Mouse (Mus musculus): Measurements from ENCODE around the gene Uba52. TPM values are rescaled to one million over a fixed set of nuclear protein-coding genes. Genes with fewer than 3 reads are reported as not detected.

The Uba52 gene
- polyA plus RNA-seq, 1 experiment, result 770 TPM

DNA sequence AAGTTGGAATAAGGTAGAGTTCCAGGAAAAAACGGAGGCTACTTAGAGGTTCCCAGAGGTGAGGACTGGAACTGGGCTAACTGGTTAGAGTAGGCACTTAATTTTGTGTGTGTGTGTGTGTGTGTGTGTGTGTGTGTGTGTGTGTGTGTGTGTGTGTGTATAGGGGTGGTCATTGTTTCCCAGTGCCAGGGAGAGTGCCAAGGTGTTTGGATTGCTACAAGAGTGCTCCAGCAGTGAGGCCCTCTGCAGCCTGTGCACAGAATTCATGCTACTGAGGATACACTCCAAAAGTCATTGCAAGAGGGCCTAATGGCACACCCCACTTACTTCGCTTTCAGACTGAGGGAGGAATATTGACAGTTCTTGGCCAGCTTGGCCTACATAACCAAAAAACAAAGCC is 27.7 kb downstream of the Uba52 start:
- H3K36me3 ChIP-seq (ENCODE audit: control insufficient read depth, insufficient read depth, low read length), result no peaks in the 10 kb centered on the region
- TF ChIP-seq CTCF (IDR thresholded peaks at IDR 0.05; ENCODE audit: extremely low read depth, insufficient read length, insufficient replicate concordance, low read depth, low read length), result no peak
- TF ChIP-seq POLR2A (IDR thresholded peaks at IDR 0.05; ENCODE audit: low read depth, low read length), result no peak
- no peak overlapping the region for H3K4me3 ChIP-seq (ENCODE audit: low read depth, low read length)
- WGBS, result 72% methylated on average over 2 of the region's 2 CpGs
- peaks cover 25% of the 10 kb centered on the region for H3K27me3 ChIP-seq (ENCODE audit: control insufficient read depth, insufficient read depth, low read length)
- H3K27ac ChIP-seq (ENCODE audit: insufficient read depth, low read depth, low read length), result no peak overlapping the region
- peaks cover 10% of the 10 kb centered on the region; the same call in 1 of the 2 replicates for H3K4me1 ChIP-seq (ENCODE audit: control insufficient read depth, insufficient read depth, insufficient read length, low read length)

DNA sequence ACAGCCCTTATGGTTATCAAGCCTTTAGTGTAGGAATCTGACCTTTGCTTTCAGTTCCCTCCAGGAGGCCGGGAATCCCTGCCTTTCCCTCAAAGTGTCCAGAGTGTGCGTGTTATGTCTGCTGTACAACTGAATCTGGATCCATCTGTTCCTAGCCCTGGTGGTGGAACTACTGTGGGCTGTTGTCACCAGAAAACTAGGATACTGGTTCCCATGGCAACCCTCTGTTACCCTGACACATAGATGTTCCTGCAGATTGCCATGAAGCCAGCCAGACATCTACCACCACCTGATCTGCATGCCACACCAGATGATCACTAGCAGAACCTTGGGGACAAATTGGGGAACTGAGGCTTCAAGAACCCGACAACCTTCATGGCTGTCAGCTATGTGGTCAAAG is 28.7 kb downstream of the Uba52 start:
- H3K36me3 ChIP-seq (ENCODE audit: control insufficient read depth, insufficient read depth, low read length), result no peaks in the 10 kb centered on the region
- 48% methylated on average over 3 of the region's 3 CpGs for WGBS
- TF ChIP-seq CTCF (IDR thresholded peaks at IDR 0.05; ENCODE audit: extremely low read depth, insufficient read length, insufficient replicate concordance, low read depth, low read length) (no peak), POLR2A (IDR thresholded peaks at IDR 0.05; ENCODE audit: low read depth, low read length) (no peak)
- peaks cover 18% of the 10 kb centered on the region; the same call in 1 of the 2 replicates for H3K27me3 ChIP-seq (ENCODE audit: control insufficient read depth, insufficient read depth, low read length)
- no peak overlapping the region for H3K4me3 ChIP-seq (ENCODE audit: low read depth, low read length)
- H3K4me1 ChIP-seq (ENCODE audit: control insufficient read depth, insufficient read depth, insufficient read length, low read length), result peaks cover 11% of the 10 kb centered on the region; the same call in 1 of the 2 replicates
- no peak overlapping the region for H3K27ac ChIP-seq (ENCODE audit: insufficient read depth, low read depth, low read length)

DNA sequence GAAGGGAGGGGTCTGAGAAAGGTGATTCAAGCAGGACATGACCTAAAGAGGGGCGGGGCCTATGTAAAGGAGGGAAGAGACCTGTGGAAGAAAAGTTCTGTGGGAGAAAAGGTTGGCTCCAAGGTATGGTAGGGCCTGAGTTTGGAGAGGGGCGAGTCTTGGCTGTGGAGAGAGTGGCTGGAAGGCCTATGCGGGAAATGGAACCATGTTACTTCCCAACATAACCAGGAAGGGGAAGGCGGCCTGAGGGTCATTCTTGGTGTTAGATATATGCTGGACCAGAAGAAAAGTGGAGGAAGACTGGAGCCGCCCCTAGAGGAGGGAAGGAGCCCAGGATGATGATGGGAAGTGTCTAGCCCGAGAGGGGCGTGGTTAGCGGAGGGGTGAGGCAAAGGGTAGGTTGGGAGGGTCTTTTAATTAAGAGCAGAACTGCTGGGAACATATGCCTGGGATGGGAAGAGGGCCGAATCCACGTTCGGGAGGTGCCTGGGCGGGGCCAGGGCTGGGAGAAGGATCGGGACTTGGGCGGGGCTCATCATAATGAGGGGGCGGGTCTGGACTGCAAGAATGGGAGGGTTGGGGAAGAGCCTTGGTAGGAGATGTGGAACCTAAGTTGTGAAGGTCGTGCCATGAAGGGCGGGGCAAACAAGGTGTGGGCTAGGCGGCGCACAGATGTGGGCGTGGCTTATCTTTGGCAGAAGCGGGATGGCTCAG is 33.2 kb downstream of the Uba52 start:
- Histone ChIP-seq H3K36me3 (ENCODE audit: control insufficient read depth, insufficient read depth, low read length) (no peaks in the 10 kb centered on the region), H3K27me3 (ENCODE audit: control insufficient read depth, insufficient read depth, low read length) (no peaks in the 10 kb centered on the region), H3K4me3 (ENCODE audit: low read depth, low read length) (peak overlapping the region; percentile 90), H3K27ac (ENCODE audit: insufficient read depth, low read depth, low read length) (peak overlapping the region; percentile 40), H3K4me1 (ENCODE audit: control insufficient read depth, insufficient read depth, insufficient read length, low read length) (peaks cover 21% of the 10 kb centered on the region; the same call in 1 of the 2 replicates)
- 5% methylated on average over 21 of the region's 21 CpGs for WGBS
- TF ChIP-seq CTCF (IDR thresholded peaks at IDR 0.05; ENCODE audit: extremely low read depth, insufficient read length, insufficient replicate concordance, low read depth, low read length), result peak; percentile 17; the same call in 1 of the 2 replicates
- no peak for TF ChIP-seq POLR2A (IDR thresholded peaks at IDR 0.05; ENCODE audit: low read depth, low read length)

DNA sequence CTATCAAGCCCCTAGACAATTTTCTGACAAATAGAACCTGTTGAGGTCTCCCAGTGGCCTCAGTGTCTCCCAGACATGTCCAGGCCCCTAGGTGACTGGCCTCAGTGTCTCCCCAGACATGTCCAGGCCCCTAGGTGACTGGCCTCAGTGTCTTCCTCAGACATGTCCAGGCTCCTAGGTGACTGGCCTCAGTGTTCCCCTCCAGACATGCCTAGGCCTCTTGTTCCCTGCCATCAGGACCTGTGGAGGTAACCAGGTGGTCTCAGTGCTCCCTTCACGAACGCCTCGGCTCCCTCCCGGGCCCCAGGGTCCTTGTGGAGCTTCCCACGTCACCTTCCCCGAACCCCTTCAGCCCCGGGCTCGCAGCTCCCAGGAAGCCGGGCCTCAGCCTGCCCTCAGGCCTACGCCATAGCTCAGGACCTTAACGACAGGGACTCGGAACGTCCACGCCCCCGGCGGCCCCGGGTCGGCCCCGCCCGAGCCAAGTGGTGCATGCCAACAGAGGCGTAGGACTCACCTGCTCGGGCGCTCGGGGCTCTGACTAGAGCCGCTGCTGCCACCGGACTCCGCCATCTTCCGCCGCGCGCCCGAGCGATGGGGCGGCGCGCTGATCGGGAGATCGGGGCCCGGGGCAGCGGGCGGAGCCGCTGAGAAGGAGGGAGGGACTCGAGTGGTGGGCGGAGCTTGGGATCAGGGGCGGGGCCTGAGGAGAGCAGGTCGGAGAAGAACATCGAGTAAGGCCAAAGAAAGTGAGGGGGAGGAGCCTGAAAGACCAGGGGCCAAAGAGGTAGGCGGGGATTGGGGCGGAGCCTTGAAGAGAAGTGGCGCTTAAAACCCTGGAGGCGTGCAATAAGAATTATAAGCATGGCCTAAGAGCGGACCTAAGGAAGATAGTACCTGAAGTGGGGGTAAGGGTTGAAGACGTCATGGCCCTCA is 34.0 kb downstream of the Uba52 start, which contains the start of gene Klhl26:
Gene Klhl26, minus strand, starts transcription at position 636 of the 936 bp plus-strand sequence.
- WGBS, result 1% methylated on average over 53 of the region's 53 CpGs
- peak within 1 kb of the TSS; percentile 40 for H3K27ac ChIP-seq (ENCODE audit: insufficient read depth, low read depth, low read length)
- peak within 1 kb of the TSS; percentile 90 for H3K4me3 ChIP-seq (ENCODE audit: low read depth, low read length)
- H3K27me3 ChIP-seq (ENCODE audit: control insufficient read depth, insufficient read depth, low read length), result no peaks in the 10 kb centered on the region
- H3K36me3 ChIP-seq (ENCODE audit: control insufficient read depth, insufficient read depth, low read length), result no peaks in the 10 kb centered on the region
- H3K4me1 ChIP-seq (ENCODE audit: control insufficient read depth, insufficient read depth, insufficient read length, low read length), result peaks cover 16% of the 10 kb centered on the region; the same call in 1 of the 2 replicates
- TF ChIP-seq POLR2A (IDR thresholded peaks at IDR 0.05; ENCODE audit: low read depth, low read length) (peak; percentile 57), CTCF (IDR thresholded peaks at IDR 0.05; ENCODE audit: extremely low read depth, insufficient read length, insufficient replicate concordance, low read depth, low read length) (no peak)

DNA sequence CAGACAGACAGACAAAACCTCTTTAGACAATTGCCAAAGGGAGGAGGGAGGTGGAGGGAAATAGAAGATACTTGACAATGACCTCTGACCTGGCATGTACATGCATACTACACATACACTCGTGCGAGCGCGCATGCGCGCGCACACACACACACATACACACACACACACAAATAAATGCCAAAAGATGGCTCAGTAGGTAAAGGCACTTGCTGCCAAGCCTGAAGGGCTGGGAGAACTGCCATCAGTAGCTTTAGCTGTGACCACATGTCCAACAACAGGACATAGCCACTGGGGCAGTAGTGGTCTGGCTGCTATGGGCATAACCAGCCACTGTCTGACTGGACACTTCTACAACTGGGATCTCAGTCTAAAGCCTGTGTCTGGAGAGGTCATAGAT is 38.7 kb downstream of the Uba52 start:
- 93% methylated on average over 7 of the region's 7 CpGs for WGBS
- no peaks in the 10 kb centered on the region for H3K27me3 ChIP-seq (ENCODE audit: control insufficient read depth, insufficient read depth, low read length)
- H3K4me1 ChIP-seq (ENCODE audit: control insufficient read depth, insufficient read depth, insufficient read length, low read length), result peaks cover 15% of the 10 kb centered on the region; the same call in 1 of the 2 replicates
- H3K36me3 ChIP-seq (ENCODE audit: control insufficient read depth, insufficient read depth, low read length), result no peaks in the 10 kb centered on the region
- H3K4me3 ChIP-seq (ENCODE audit: low read depth, low read length), result no peak overlapping the region
- TF ChIP-seq POLR2A (IDR thresholded peaks at IDR 0.05; ENCODE audit: low read depth, low read length) (no peak), CTCF (IDR thresholded peaks at IDR 0.05; ENCODE audit: extremely low read depth, insufficient read length, insufficient replicate concordance, low read depth, low read length) (no peak)
- no peak overlapping the region for H3K27ac ChIP-seq (ENCODE audit: insufficient read depth, low read depth, low read length)

DNA sequence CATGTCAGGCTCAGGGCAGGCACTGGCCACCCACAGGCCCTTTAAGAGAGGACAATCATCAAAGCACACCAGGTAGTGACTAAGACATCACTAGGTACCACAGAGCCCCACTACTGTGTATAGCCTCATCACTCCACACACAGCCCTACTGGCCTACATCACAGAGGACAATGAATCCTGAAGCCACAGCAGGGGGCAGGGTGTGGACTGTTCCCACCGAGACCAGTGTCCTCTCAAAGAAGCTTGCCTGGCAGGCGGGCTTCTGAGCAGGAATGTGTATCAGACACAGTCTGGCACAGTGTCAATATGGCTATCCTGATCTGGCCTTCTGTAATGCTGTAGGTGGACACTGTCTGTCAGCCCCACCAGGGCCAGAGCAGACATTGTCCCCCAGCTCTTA is 40.7 kb downstream of the Uba52 start:
- Histone ChIP-seq H3K4me1 (ENCODE audit: control insufficient read depth, insufficient read depth, insufficient read length, low read length) (peaks cover 5% of the 10 kb centered on the region; the same call in 1 of the 2 replicates), H3K27ac (ENCODE audit: insufficient read depth, low read depth, low read length) (peak overlapping the region; percentile 28)

More for the DNA sequence above, 40.7 kb downstream of the Uba52 start:
- WGBS, result 73% methylated on average over 2 of the region's 2 CpGs
- no peak for TF ChIP-seq POLR2A (IDR thresholded peaks at IDR 0.05; ENCODE audit: low read depth, low read length)
- TF ChIP-seq CTCF (IDR thresholded peaks at IDR 0.05; ENCODE audit: extremely low read depth, insufficient read length, insufficient replicate concordance, low read depth, low read length), result no peak
- Histone ChIP-seq H3K4me3 (ENCODE audit: low read depth, low read length) (no peak overlapping the region), H3K36me3 (ENCODE audit: control insufficient read depth, insufficient read depth, low read length) (no peaks in the 10 kb centered on the region; the same call in 1 of the 2 replicates), H3K27me3 (ENCODE audit: control insufficient read depth, insufficient read depth, low read length) (no peaks in the 10 kb centered on the region)
